Mouse (Mus musculus) midbrain, embryonic 15.5 days (tissue): Measurements from ENCODE around the gene Cd81. TPM values are rescaled to one million over a fixed set of nuclear protein-coding genes. Genes with fewer than 3 reads are reported as not detected.
A peak's percentile ranks its signal among the peaks of the same experiment; 100 is the strongest.

Experiments used
- ATAC-seq: fragments of 200-750 bp; cut with Nextera tagmentation; replicated peaks from 2 replicates; pipeline ENCODE4 v1.8.0; 2017; ENCODE audit warnings: moderate TSS enrichment
- H3K27ac ChIP-seq: fragments of 300-500 bp; sonication (generic); 2 replicates; pipeline ENCODE4 v1.5.1; 2015; ENCODE audit warnings: mild to moderate bottlenecking, inconsistent platforms
- H3K27me3 ChIP-seq: fragments of 300-500 bp; sonication (generic); replicated peaks from 2 replicates; pipeline ENCODE4 v1.6.1; 2015; ENCODE audit warnings: inconsistent platforms
- H3K36me3 ChIP-seq: fragments of 300-500 bp; sonication (generic); replicated peaks from 2 replicates; pipeline ENCODE4 v1.6.1; 2015; ENCODE audit warnings: inconsistent platforms
- H3K4me1 ChIP-seq: fragments of 300-500 bp; sonication (generic); 2 replicates; pipeline ENCODE4 v1.6.1; 2015; ENCODE audit warnings: inconsistent platforms
- H3K4me2 ChIP-seq: fragments of 300-500 bp; sonication (generic); 2 replicates; pipeline ENCODE4 v1.6.1; 2015; ENCODE audit warnings: inconsistent platforms, mild to moderate bottlenecking, moderate library complexity
- H3K4me3 ChIP-seq: fragments of 300-500 bp; sonication (generic); 2 replicates; pipeline ENCODE4 v1.5.1; 2015; ENCODE audit warnings: mild to moderate bottlenecking, inconsistent platforms
- H3K9ac ChIP-seq: fragments of 300-500 bp; sonication (generic); 2 replicates; pipeline ENCODE4 v1.6.1; 2015; ENCODE audit warnings: mild to moderate bottlenecking, inconsistent platforms
- H3K9me3 ChIP-seq: fragments of 300-500 bp; sonication (generic); 2 replicates; pipeline ENCODE4 v1.6.1; 2016; ENCODE audit warnings: inconsistent platforms
- WGBS: fragments of 180-500 bp; shearing (Covaris S2); methylation state at CpG from one replicate; pipeline ENCODE4 v1.1.7; 2015; ENCODE audit warnings: mixed read lengths; 5-methylcytosine and 5-hydroxymethylcytosine counted together
- polyA plus RNA-seq: library from polyadenylated mRNA; unstranded; fragments of >200 nt; fragmentation: Nextera tagmentation; extraction: Ambion mirVana; gene quantifications from 2 replicates; pipeline ENCODE4 v1.2.1, GENCODE M21; 2015

Gene Cd81
- polyA plus RNA-seq, 1 experiment from 2014 or later: 374 TPM

DNA sequence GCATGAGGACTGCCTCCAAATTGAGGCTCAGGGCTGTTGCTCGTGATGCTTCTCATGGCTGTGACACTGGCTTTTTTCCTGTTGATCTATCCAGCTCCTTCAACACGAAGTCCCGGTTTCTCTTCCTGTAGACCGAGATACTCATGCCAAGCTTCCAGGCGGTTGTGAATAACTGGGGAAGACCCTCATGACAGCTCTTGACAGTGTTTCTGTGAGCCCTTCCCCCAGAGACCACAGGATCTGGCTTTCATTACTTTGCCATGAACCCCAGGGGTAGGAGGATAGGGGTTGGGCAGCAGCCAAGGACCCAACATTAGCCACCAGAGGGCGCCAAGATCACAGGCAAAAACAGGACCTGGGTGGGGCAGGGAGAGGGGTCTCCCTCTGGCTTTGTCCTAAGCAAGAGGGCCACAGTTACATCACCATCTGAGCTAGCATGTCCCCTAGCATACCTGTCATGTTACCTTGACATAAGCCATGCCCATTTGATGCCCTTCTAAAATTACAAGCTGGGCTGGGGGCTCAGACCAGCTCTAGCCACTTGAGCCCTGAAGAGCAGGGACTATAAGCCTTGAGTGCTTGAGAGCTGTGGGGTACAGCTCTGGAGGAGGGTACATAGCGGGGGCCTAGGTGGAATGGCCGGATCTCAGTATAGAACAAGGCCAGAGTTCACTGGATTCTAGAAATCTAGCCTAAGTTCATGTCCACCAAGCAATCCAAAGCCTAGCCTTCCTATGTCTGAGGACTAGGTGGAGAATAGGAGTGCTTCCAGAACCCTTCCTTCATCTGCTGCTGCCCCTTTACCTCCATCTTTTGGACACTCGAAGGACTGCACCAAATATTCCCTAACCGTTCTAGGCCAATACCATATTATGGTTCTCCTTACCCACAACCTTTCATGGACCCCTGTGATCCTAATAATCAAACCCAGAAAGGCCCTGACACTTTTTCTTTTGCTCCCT lies 42.3 kb downstream of the Cd81 start, which contains the start of gene Trpm5:
TSS of gene Trpm5 (minus strand) at position 51 of the 962 bp plus-strand sequence.
- Histone ChIP-seq H3K36me3 (no peaks in the 10 kb centered on the region), H3K9me3 (no peaks in the 10 kb centered on the region), H3K4me3 (no peak within 1 kb of the TSS), H3K4me2 (no peak within 1 kb of the TSS), H3K27ac (no peak within 1 kb of the TSS), H3K9ac (no peak within 1 kb of the TSS), H3K4me1 (no peaks in the 10 kb centered on the region), H3K27me3 (no peaks in the 10 kb centered on the region)
- ATAC-seq: no peak
- WGBS: 48% methylated on average over 10 of the region's 10 CpGs

- H3K4me1 ChIP-seq: no peaks in the 10 kb centered on the region
- no peak overlapping the region for H3K9ac ChIP-seq
- H3K4me3 ChIP-seq: no peak overlapping the region
- no peaks in the 10 kb centered on the region for H3K27me3 ChIP-seq
- no peak for ATAC-seq
- no peaks in the 10 kb centered on the region for H3K36me3 ChIP-seq
- WGBS: 46% methylated on average over 1 of the region's 1 CpGs
- H3K9me3 ChIP-seq: no peaks in the 10 kb centered on the region
- H3K27ac ChIP-seq: no peak overlapping the region
- H3K4me2 ChIP-seq: no peak overlapping the region
These were observed 43.0 kb downstream of the Cd81 start for GRCm38 (mm10) chr7:143095554-143095907.

GRCm38 (mm10) chr7:143100759-143101158 lies 48.2 kb downstream of the Cd81 start:
- no peak overlapping the region for H3K4me3 ChIP-seq
- H3K4me1 ChIP-seq: no peaks in the 10 kb centered on the region
- 0 out of 2 replicates have a peak, but pooled peaks cover 3% of the 10 kb centered on the region for H3K9me3 ChIP-seq
- H3K36me3 ChIP-seq: no peaks in the 10 kb centered on the region
- no peak overlapping the region for H3K27ac ChIP-seq
- WGBS: 71% methylated on average over 4 of the region's 4 CpGs
- no peak overlapping the region for H3K4me2 ChIP-seq
- H3K27me3 ChIP-seq: peaks cover 7% of the 10 kb centered on the region
- ATAC-seq: no peak
- H3K9ac ChIP-seq: no peak overlapping the region

GRCm38 (mm10) chr7:143105258-143105897 lies 52.8 kb downstream of the Cd81 start:
- Histone ChIP-seq H3K27ac (no peak overlapping the region), H3K9ac (no peak overlapping the region), H3K4me1 (peaks cover 11% of the 10 kb centered on the region; the same call in 1 of the 2 replicates), H3K27me3 (peaks cover 40% of the 10 kb centered on the region), H3K36me3 (no peaks in the 10 kb centered on the region), H3K9me3 (0 out of 2 replicates have a peak, but pooled peaks cover 3% of the 10 kb centered on the region), H3K4me3 (no peak overlapping the region), H3K4me2 (no peak overlapping the region)
- no peak for ATAC-seq
- WGBS: 59% methylated on average over 11 of the region's 11 CpGs

- H3K9ac ChIP-seq: no peak within 1 kb of the TSS
- H3K4me1 ChIP-seq: peaks cover 11% of the 10 kb centered on the region; the same call in 1 of the 2 replicates
- peak within 1 kb of the TSS; percentile 26 for H3K4me3 ChIP-seq
- no peak within 1 kb of the TSS for H3K27ac ChIP-seq
- peak within 1 kb of the TSS; percentile 46 for H3K4me2 ChIP-seq
- ATAC-seq: no peak
- no peaks in the 10 kb centered on the region for H3K36me3 ChIP-seq
- WGBS: 70% methylated on average over 4 of the region's 4 CpGs
- peaks cover 40% of the 10 kb centered on the region for H3K27me3 ChIP-seq
- 0 out of 2 replicates have a peak, but pooled peaks cover 3% of the 10 kb centered on the region for H3K9me3 ChIP-seq
These were observed 53.5 kb downstream of the Cd81 start, which contains the start of gene Kcnq1 for GRCm38 (mm10) chr7:143106062-143106461. Gene Kcnq1, plus strand, starts transcription at chr7:143106362.

- peaks cover 11% of the 10 kb centered on the region; the same call in 1 of the 2 replicates for H3K4me1 ChIP-seq
- peak overlapping the region; percentile 46 for H3K4me2 ChIP-seq
- peak overlapping the region; percentile 26 for H3K4me3 ChIP-seq
- H3K27ac ChIP-seq: no peak overlapping the region
- peaks cover 40% of the 10 kb centered on the region for H3K27me3 ChIP-seq
- ATAC-seq: no peak
- no peaks in the 10 kb centered on the region for H3K36me3 ChIP-seq
- WGBS: 7% methylated on average over 55 of the region's 57 CpGs
- H3K9me3 ChIP-seq: no peaks in the 10 kb centered on the region
- H3K9ac ChIP-seq: no peak overlapping the region
These were observed 54.3 kb downstream of the Cd81 start for GRCm38 (mm10) chr7:143106672-143107465.

- 39% methylated on average over 5 of the region's 5 CpGs for WGBS
- H3K4me2 ChIP-seq: no peak overlapping the region
- no peak for ATAC-seq
- H3K4me1 ChIP-seq: peaks cover 11% of the 10 kb centered on the region; the same call in 1 of the 2 replicates
- no peak overlapping the region for H3K9ac ChIP-seq
- H3K36me3 ChIP-seq: no peaks in the 10 kb centered on the region
- H3K27me3 ChIP-seq: peaks cover 40% of the 10 kb centered on the region
- H3K27ac ChIP-seq: no peak overlapping the region
- H3K9me3 ChIP-seq: no peaks in the 10 kb centered on the region
- no peak overlapping the region for H3K4me3 ChIP-seq
These were observed 55.7 kb downstream of the Cd81 start for GRCm38 (mm10) chr7:143108200-143108599.

GRCm38 (mm10) chr7:143108996-143109660 lies 56.6 kb downstream of the Cd81 start:
- H3K36me3 ChIP-seq: no peaks in the 10 kb centered on the region
- no peak overlapping the region for H3K9ac ChIP-seq
- no peak for ATAC-seq
- H3K27me3 ChIP-seq: peaks cover 40% of the 10 kb centered on the region
- 33% methylated on average over 3 of the region's 3 CpGs for WGBS
- no peak overlapping the region for H3K4me2 ChIP-seq
- peaks cover 11% of the 10 kb centered on the region; the same call in 1 of the 2 replicates for H3K4me1 ChIP-seq
- H3K27ac ChIP-seq: no peak overlapping the region
- H3K9me3 ChIP-seq: no peaks in the 10 kb centered on the region
- H3K4me3 ChIP-seq: no peak overlapping the region

GRCm38 (mm10) chr7:143109696-143110095 lies 57.2 kb downstream of the Cd81 start:
- Histone ChIP-seq H3K4me2 (no peak overlapping the region), H3K27ac (no peak overlapping the region), H3K4me1 (peaks cover 11% of the 10 kb centered on the region; the same call in 1 of the 2 replicates), H3K27me3 (peaks cover 40% of the 10 kb centered on the region), H3K9ac (no peak overlapping the region), H3K9me3 (no peaks in the 10 kb centered on the region), H3K4me3 (no peak overlapping the region), H3K36me3 (no peaks in the 10 kb centered on the region)
- WGBS: 63% methylated on average over 3 of the region's 3 CpGs
- no peak for ATAC-seq

GRCm38 (mm10) chr7:143110803-143111202 lies 58.3 kb downstream of the Cd81 start:
- Histone ChIP-seq H3K27ac (no peak overlapping the region), H3K9ac (no peak overlapping the region), H3K27me3 (peaks cover 33% of the 10 kb centered on the region), H3K4me2 (no peak overlapping the region), H3K4me1 (peaks cover 11% of the 10 kb centered on the region; the same call in 1 of the 2 replicates), H3K4me3 (no peak overlapping the region), H3K9me3 (no peaks in the 10 kb centered on the region; the same call in 1 of the 2 replicates), H3K36me3 (no peaks in the 10 kb centered on the region)
- 67% methylated on average over 1 of the region's 1 CpGs for WGBS
- no peak for ATAC-seq

- Histone ChIP-seq H3K4me3 (no peak overlapping the region), H3K4me2 (no peak overlapping the region), H3K27me3 (peaks cover 24% of the 10 kb centered on the region), H3K9me3 (no peaks in the 10 kb centered on the region; the same call in 1 of the 2 replicates), H3K36me3 (no peaks in the 10 kb centered on the region), H3K27ac (no peak overlapping the region), H3K9ac (no peak overlapping the region), H3K4me1 (peaks cover 11% of the 10 kb centered on the region; the same call in 1 of the 2 replicates)
- no peak for ATAC-seq
- WGBS: 68% methylated on average over 4 of the region's 4 CpGs
These were observed 59.2 kb downstream of the Cd81 start for GRCm38 (mm10) chr7:143111719-143112118.
